Mouse (Mus musculus) brown adipose tissue, adult 24 weeks (tissue): ENCODE results near the gene Fam210b. TPM values are rescaled to one million over a fixed set of nuclear protein-coding genes. Genes with fewer than 3 reads are reported as not detected.
A peak's percentile ranks its signal among the peaks of the same experiment; 100 is the strongest.

Source experiments
- H3K27ac ChIP-seq: fragments of 200-500 bp; replicated peaks from 2 replicates; pipeline ENCODE4 v1.5.1; 2012; ENCODE audit warnings: low read depth, mild to moderate bottlenecking, low read length
- H3K4me1 ChIP-seq: fragments of 200-500 bp; 2 replicates; pipeline ENCODE4 v1.6.1; 2012; ENCODE audit warnings: low read length, mixed read lengths; ENCODE audit not compliant: control insufficient read depth, insufficient read depth, insufficient read length
- H3K4me3 ChIP-seq: fragments of 200-500 bp; 2 replicates; pipeline ENCODE4 v1.5.1; 2012; ENCODE audit warnings: low read depth, mild to moderate bottlenecking, low read length, moderate library complexity; ENCODE audit not compliant: insufficient read depth
- polyA plus RNA-seq: library from polyadenylated mRNA; stranded (reverse); fragments of >200 nt; gene quantifications from 2 replicates; pipeline ENCODE4 v1.2.4, GENCODE M21; 2012; ENCODE audit not compliant: missing spikeins, insufficient read depth, insufficient read length

The Fam210b gene
- polyA plus RNA-seq, 1 experiment = 14.8 TPM

GRCm38 (mm10) chr2:172343751-172344150 is 1.6 kb upstream of the Fam210b start:
- Histone ChIP-seq H3K4me1 (no peaks in the 10 kb centered on the region), H3K27ac (no peak overlapping the region), H3K4me3 (no peak overlapping the region)

GRCm38 (mm10) chr2:172344669-172345068 is 696 bp upstream of the Fam210b start:
- no peaks in the 10 kb centered on the region for H3K4me1 ChIP-seq
- H3K4me3 ChIP-seq = no peak overlapping the region
- H3K27ac ChIP-seq = no peak overlapping the region

- Histone ChIP-seq H3K4me1 (no peaks in the 10 kb centered on the region), H3K27ac (no peak overlapping the region), H3K4me3 (peak overlapping the region; percentile 73)
Measured at GRCm38 (mm10) chr2:172346034-172346929, 917 bp downstream of the Fam210b start.

- no peak overlapping the region for H3K27ac ChIP-seq
- no peaks in the 10 kb centered on the region for H3K4me1 ChIP-seq
- H3K4me3 ChIP-seq = no peak overlapping the region; the same call in 1 of the 2 replicates
Measured at GRCm38 (mm10) chr2:172346933-172347611, 1.7 kb downstream of the Fam210b start.

GRCm38 (mm10) chr2:172348297-172348950 is 3.1 kb downstream of the Fam210b start:
- H3K4me3 ChIP-seq = no peak overlapping the region
- H3K27ac ChIP-seq = no peak overlapping the region
- H3K4me1 ChIP-seq = no peaks in the 10 kb centered on the region

- H3K4me1 ChIP-seq = no peaks in the 10 kb centered on the region
Measured at GRCm38 (mm10) chr2:172349776-172350175, 4.4 kb downstream of the Fam210b start.

GRCm38 (mm10) chr2:172350773-172351172 is 5.4 kb downstream of the Fam210b start:
- H3K4me1 ChIP-seq = no peaks in the 10 kb centered on the region
- no peak overlapping the region for H3K27ac ChIP-seq
- H3K4me3 ChIP-seq = no peak overlapping the region

More at GRCm38 (mm10) chr2:172349776-172350175, 4.4 kb downstream of the Fam210b start:
- Histone ChIP-seq H3K27ac (no peak overlapping the region), H3K4me3 (no peak overlapping the region)

- Histone ChIP-seq H3K4me3 (no peak overlapping the region), H3K27ac (no peak overlapping the region), H3K4me1 (no peaks in the 10 kb centered on the region)
Measured at GRCm38 (mm10) chr2:172353218-172353617, 7.9 kb downstream of the Fam210b start.

- no peaks in the 10 kb centered on the region for H3K4me1 ChIP-seq
- no peak overlapping the region for H3K27ac ChIP-seq
- no peak overlapping the region for H3K4me3 ChIP-seq
Measured at GRCm38 (mm10) chr2:172354761-172355160, 9.4 kb downstream of the Fam210b start.

GRCm38 (mm10) chr2:172355833-172356232 is 10.5 kb downstream of the Fam210b start:
- Histone ChIP-seq H3K4me3 (no peak overlapping the region), H3K4me1 (no peaks in the 10 kb centered on the region), H3K27ac (no peak overlapping the region)

- no peak overlapping the region for H3K4me3 ChIP-seq
- H3K4me1 ChIP-seq = no peaks in the 10 kb centered on the region
- H3K27ac ChIP-seq = no peak overlapping the region
Measured at GRCm38 (mm10) chr2:172363176-172363575, 17.8 kb downstream of the Fam210b start.

GRCm38 (mm10) chr2:172370411-172371223 is 25.3 kb downstream of the Fam210b start, which contains the start of the genes Aurka and Cstf1:
Gene Aurka, minus strand, starts transcription at chr2:172370535.
Gene Cstf1, plus strand, starts transcription at chr2:172370681.
- H3K27ac ChIP-seq = peak within 1 kb of the TSS; percentile 93
- peak within 1 kb of the TSS; percentile 74 for H3K4me3 ChIP-seq
- H3K4me1 ChIP-seq = no peaks in the 10 kb centered on the region

- no peaks in the 10 kb centered on the region for H3K4me1 ChIP-seq
- peak overlapping the region; percentile 74 for H3K4me3 ChIP-seq
- no peak overlapping the region for H3K27ac ChIP-seq
Measured at GRCm38 (mm10) chr2:172371258-172371657, 25.9 kb downstream of the Fam210b start.

- Histone ChIP-seq H3K4me3 (no peak overlapping the region), H3K4me1 (no peaks in the 10 kb centered on the region), H3K27ac (no peak overlapping the region)
Measured at GRCm38 (mm10) chr2:172376551-172376950, 31.2 kb downstream of the Fam210b start.
